Mouse (Mus musculus) hindbrain, embryonic 16.5 days (tissue): Measurements from ENCODE around the gene Krt31. TPM values are rescaled to one million over a fixed set of nuclear protein-coding genes. Genes with fewer than 3 reads are reported as not detected.

ENCODE experiments used
- ATAC-seq: fragments of 200-750 bp; cut with Nextera tagmentation; 2 replicates; pipeline ENCODE4 v1.8.0; 2017; ENCODE audit warnings: moderate TSS enrichment, moderate library complexity
- H3K27ac ChIP-seq: fragments of 300-500 bp; sonication (generic); 2 replicates; pipeline ENCODE4 v1.5.1; 2014; ENCODE audit warnings: low read depth, mild to moderate bottlenecking, control low read depth, low read length, moderate library complexity
- H3K27me3 ChIP-seq: fragments of 300-500 bp; sonication (generic); replicated peaks from 2 replicates; pipeline ENCODE4 v1.6.1; 2014; ENCODE audit warnings: low read length; ENCODE audit not compliant: control insufficient read depth, insufficient read depth
- H3K36me3 ChIP-seq: fragments of 300-500 bp; sonication (generic); 2 replicates; pipeline ENCODE4 v1.6.1; 2014; ENCODE audit warnings: mild to moderate bottlenecking, low read length, moderate library complexity, mixed read lengths; ENCODE audit not compliant: control insufficient read depth, insufficient read depth
- H3K4me1 ChIP-seq: fragments of 300-500 bp; sonication (generic); 2 replicates; pipeline ENCODE4 v1.6.1; 2014; ENCODE audit warnings: low read depth, low read length; ENCODE audit not compliant: control insufficient read depth, insufficient read depth
- H3K4me2 ChIP-seq: fragments of 300-500 bp; sonication (generic); 2 replicates; pipeline ENCODE4 v1.6.1; 2014; ENCODE audit warnings: mild to moderate bottlenecking, low read length, control low read depth, moderate library complexity
- H3K4me3 ChIP-seq: fragments of 300-500 bp; sonication (generic); 2 replicates; pipeline ENCODE4 v1.5.1; 2014; ENCODE audit warnings: mild to moderate bottlenecking, low read length, control low read depth, moderate library complexity
- H3K9ac ChIP-seq: fragments of 300-500 bp; sonication (generic); 2 replicates; pipeline ENCODE4 v1.6.1; 2014; ENCODE audit warnings: low read depth, mild to moderate bottlenecking, control low read depth, low read length, moderate library complexity
- H3K9me3 ChIP-seq: fragments of 300-500 bp; sonication (generic); 2 replicates; pipeline ENCODE4 v1.6.1; 2014; ENCODE audit warnings: mild to moderate bottlenecking, low read length, moderate library complexity; ENCODE audit not compliant: control insufficient read depth
- WGBS: fragments of 180-500 bp; shearing (Covaris S2); extraction: QIAGEN DNeasy Blood & Tissue Kit; methylation state at CpG from one replicate; pipeline ENCODE4 v1.1.7; 2014; 5-methylcytosine and 5-hydroxymethylcytosine counted together
- polyA plus RNA-seq: library from polyadenylated mRNA; unstranded; fragments of >200 nt; fragmentation: Nextera tagmentation; extraction: Ambion mirVana; gene quantifications from 2 replicates; pipeline ENCODE4 v1.2.1, GENCODE M21; 2015

Krt31 gene
- polyA plus RNA-seq, 1 experiment from 2014 or later = not detected

DNA sequence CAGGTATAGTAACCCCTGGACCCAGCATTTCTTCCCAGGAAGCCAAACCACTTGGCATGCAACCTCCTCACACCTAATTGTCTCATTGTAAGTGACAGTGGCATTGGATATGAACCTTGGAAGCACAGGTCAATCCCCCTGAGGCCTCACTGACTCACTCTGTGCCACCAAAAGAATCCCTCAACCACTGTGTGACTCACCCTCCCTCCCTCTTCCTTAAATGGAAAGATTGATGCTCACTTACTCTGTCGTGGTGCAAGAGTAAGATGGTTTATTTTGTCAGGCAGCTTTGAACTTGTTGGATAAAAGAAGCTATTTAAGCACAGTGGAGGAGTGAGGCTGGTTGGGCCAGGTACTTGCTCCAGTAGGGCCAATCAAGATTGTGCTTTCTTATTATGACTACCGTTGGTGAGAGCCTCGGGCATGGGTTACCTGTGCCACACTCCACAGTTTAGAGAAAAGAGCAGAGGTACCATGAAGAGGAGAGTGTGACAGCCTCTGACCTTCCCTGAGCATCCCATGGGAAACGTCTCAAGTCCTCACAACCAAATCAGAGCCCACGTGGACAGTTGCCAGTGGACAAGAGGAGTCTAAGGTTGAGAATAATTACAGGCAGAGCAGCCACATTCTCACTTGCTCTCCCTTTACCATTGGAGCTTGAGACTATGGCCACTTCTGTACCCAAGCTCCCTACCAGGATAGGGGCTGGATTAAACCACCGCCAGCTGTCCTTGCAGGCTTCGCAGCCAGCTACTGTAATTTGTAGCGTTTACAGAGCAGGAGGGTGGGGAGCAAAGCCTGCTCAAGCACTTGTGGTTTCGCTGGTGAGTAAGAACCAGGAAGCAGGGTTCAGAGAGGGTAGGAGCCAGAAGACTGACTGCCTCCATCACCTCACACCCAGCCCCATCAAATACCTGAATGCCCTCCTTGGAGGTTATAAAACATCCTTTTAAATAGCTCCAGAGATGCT lies 5.6 kb upstream of the Krt31 start:
- no peak for ATAC-seq

DNA sequence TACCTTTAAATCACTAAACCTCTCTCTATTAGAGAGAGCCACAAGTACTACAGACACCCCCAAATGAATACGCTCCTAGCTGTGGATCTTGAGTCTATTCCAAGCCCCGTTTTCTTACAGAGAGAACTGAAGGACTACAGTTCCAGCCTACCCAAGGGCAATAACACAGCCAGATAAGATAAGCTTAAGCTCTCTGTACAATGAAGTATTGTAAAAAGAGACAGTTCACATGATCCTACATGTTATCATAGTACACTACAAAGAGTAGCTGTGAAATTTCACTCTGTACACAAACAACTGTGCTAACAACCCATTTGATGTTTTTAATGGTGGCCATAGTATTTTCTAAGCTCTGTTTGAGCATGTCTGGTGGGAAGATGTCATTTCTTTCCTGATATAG lies 3.2 kb downstream of the Krt31 start:
- no peak overlapping the region for H3K9ac ChIP-seq
- WGBS = 87% methylated on average over 2 of the region's 2 CpGs
- no peak for ATAC-seq

More for the DNA sequence above, 5.6 kb upstream of the Krt31 start:
- no peaks in the 10 kb centered on the region for H3K4me1 ChIP-seq
- no peak overlapping the region for H3K27ac ChIP-seq
- H3K4me2 ChIP-seq = no peak overlapping the region
- no peaks in the 10 kb centered on the region for H3K9me3 ChIP-seq
- WGBS = 79% methylated on average over 9 of the region's 9 CpGs
- no peaks in the 10 kb centered on the region for H3K36me3 ChIP-seq
- no peak overlapping the region for H3K4me3 ChIP-seq
- H3K27me3 ChIP-seq = no peaks in the 10 kb centered on the region
- H3K9ac ChIP-seq = no peak overlapping the region

DNA sequence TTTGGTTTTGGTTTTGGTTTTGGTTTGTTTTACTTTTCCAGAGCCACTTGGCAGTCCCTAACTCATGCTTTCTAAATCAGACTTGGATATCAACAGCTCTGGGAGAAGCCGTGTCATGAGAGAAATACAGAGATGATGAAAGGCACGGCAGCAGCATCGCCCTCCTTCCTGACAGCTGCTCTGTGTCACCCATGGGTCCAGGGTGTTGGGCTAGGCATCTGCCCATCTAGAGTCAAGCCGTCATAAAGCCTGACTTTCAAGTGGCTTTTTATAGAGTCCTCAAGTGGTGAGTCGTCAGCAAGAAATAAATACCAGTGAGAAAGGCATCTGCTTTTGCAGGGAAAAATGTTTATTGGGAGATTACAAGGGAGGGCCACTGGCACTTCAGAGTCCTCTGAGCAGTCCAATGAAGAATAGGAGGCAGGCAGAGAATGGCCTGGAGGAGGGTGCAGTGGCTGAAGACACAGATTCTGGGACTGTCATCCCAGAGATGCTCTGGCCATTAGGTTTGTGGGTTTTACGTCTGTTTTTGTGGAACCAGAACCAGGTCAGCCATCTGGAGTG lies 4.0 kb downstream of the Krt31 start:
- Histone ChIP-seq H3K27me3 (no peaks in the 10 kb centered on the region), H3K9me3 (no peaks in the 10 kb centered on the region), H3K36me3 (no peaks in the 10 kb centered on the region), H3K27ac (no peak overlapping the region), H3K9ac (no peak overlapping the region), H3K4me2 (no peak overlapping the region), H3K4me3 (no peak overlapping the region), H3K4me1 (no peaks in the 10 kb centered on the region)
- no peak for ATAC-seq
- WGBS = 85% methylated on average over 6 of the region's 6 CpGs

More for the DNA sequence above, 3.2 kb downstream of the Krt31 start:
- H3K27ac ChIP-seq = no peak overlapping the region
- H3K4me3 ChIP-seq = no peak overlapping the region
- no peaks in the 10 kb centered on the region for H3K27me3 ChIP-seq
- H3K9me3 ChIP-seq = no peaks in the 10 kb centered on the region
- H3K4me2 ChIP-seq = no peak overlapping the region
- H3K36me3 ChIP-seq = no peaks in the 10 kb centered on the region
- no peaks in the 10 kb centered on the region for H3K4me1 ChIP-seq

DNA sequence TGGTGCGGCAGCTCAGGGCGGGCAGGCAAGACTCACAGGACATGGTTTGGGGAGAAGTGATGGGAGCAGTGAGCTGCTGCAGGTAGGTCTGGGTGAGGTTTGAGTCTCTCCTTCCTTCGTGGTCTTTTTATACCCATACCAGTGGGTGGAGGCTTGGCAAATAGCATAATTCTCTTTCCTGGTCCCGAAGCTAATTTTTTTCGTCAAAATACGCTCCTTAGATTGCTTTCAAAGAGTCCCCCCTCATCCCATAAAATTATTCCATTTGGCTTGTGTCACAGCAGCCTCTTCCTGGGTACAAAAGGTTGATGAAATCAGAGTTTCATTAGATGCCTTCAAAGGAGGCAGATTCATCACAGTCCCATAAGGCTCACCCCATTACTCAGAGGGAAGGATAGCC lies 8.9 kb downstream of the Krt31 start, which contains the start of gene Krt34:
TSS of gene Krt34 (minus strand) at position 101 of the 400 bp plus-strand sequence.
- no peak within 1 kb of the TSS for H3K9ac ChIP-seq
- no peaks in the 10 kb centered on the region for H3K9me3 ChIP-seq
- no peak within 1 kb of the TSS for H3K4me2 ChIP-seq
- no peaks in the 10 kb centered on the region for H3K36me3 ChIP-seq
- H3K4me1 ChIP-seq = no peaks in the 10 kb centered on the region
- H3K27ac ChIP-seq = no peak within 1 kb of the TSS
- H3K27me3 ChIP-seq = no peaks in the 10 kb centered on the region
- WGBS = 84% methylated on average over 6 of the region's 6 CpGs
- H3K4me3 ChIP-seq = no peak within 1 kb of the TSS
- no peak for ATAC-seq

DNA sequence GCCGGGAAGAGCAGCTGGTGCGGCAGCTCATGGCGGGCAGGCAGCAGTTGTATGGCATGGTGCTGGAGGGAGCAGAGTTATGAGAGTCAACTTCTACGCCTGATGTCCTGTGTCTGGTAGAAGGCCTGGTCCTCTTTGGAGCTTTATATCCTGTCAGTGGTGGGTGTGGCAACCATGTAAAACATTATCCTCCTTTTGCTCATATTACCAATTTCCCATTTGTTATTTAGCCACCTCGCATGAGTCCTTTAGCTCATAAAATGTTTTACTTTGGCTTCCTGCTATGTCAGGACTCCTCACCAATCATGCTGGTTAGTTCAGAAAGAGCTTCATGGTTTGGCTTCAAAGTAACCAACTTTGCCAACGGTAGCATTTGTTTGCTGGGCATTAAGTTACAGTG lies 20.6 kb downstream of the Krt31 start, which contains the start of gene Krt33b:
TSS of gene Krt33b (minus strand) at position 101 of the 400 bp plus-strand sequence.
- Histone ChIP-seq H3K4me2 (no peak within 1 kb of the TSS), H3K36me3 (no peaks in the 10 kb centered on the region), H3K9me3 (no peaks in the 10 kb centered on the region), H3K27me3 (no peaks in the 10 kb centered on the region), H3K4me1 (no peaks in the 10 kb centered on the region), H3K4me3 (no peak within 1 kb of the TSS), H3K9ac (no peak within 1 kb of the TSS), H3K27ac (no peak within 1 kb of the TSS)
- 89% methylated on average over 6 of the region's 6 CpGs for WGBS
- no peak for ATAC-seq

DNA sequence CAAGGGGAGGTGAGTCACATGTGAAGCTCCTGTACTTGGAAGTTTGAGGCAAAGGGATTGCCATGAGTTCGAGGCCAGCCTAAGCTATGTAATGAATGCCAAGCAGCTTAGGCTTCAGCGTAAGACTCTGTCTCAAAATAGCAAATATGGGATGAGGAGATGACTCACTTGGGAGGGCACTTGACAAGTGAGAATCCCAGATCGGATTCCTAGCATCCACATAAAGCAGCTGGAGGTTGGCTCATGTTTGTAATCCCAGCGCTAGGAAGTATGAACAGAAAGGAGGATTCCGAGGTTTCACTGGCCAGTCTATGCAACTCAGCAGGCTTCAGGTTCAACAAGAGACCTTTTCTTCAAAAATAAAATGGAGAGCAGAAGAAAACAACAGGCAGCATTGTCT lies 28.9 kb downstream of the Krt31 start:
- H3K36me3 ChIP-seq = no peaks in the 10 kb centered on the region
- H3K9me3 ChIP-seq = no peaks in the 10 kb centered on the region
- WGBS = 85% methylated on average over 5 of the region's 5 CpGs
- no peak for ATAC-seq
- H3K4me2 ChIP-seq = no peak overlapping the region
- H3K9ac ChIP-seq = no peak overlapping the region
- H3K27ac ChIP-seq = no peak overlapping the region
- H3K27me3 ChIP-seq = no peaks in the 10 kb centered on the region
- H3K4me3 ChIP-seq = no peak overlapping the region
- no peaks in the 10 kb centered on the region for H3K4me1 ChIP-seq

DNA sequence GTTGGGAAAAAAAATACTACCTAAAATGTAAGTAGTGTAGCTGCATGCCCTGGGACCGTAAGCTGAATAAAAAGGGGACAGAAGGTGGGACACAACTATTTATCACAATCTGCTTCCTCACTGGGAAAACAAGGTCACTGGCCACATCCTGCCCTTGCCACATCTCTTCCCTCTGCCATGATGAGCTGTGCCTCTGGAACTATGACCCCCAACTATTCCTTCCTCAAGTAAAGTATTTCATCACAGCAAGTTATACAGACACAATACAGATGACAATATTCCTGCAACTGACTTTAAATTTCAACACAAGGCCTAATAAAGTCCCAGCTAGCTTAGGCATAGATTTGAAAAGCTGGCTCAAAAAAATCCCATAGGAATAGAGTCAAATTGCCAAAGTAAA lies 30.9 kb downstream of the Krt31 start:
- Histone ChIP-seq H3K27ac (no peak overlapping the region), H3K36me3 (no peaks in the 10 kb centered on the region), H3K4me2 (no peak overlapping the region), H3K4me1 (no peaks in the 10 kb centered on the region), H3K27me3 (no peaks in the 10 kb centered on the region), H3K9ac (no peak overlapping the region), H3K4me3 (no peak overlapping the region), H3K9me3 (no peaks in the 10 kb centered on the region)
- ATAC-seq = no peak
- 85% methylated on average over 1 of the region's 1 CpGs for WGBS

DNA sequence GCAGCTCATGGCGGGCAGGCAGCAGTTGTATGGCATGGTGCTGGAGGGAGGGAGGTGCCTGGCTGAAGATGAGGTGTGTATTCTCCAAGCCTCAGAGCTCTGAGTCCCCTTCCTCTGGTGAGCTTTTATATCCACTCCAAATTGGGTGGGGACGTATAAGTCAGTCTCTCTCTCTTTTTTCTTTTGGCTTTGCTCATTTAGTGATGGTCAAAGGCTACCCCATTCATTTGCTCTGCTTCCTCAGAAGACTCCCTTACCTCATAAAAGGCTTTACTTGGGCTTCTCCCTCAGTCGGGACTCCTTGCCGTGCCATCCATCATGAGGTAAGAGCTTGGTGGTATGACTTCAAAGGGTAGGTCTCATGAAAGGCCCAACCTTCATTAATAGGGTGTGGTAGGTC lies 34.2 kb downstream of the Krt31 start, which contains the start of gene Krt33a:
TSS of gene Krt33a (minus strand) at position 101 of the 400 bp plus-strand sequence.
- Histone ChIP-seq H3K4me2 (no peak within 1 kb of the TSS), H3K9ac (no peak within 1 kb of the TSS), H3K36me3 (no peaks in the 10 kb centered on the region), H3K4me1 (no peaks in the 10 kb centered on the region), H3K27me3 (no peaks in the 10 kb centered on the region), H3K27ac (no peak within 1 kb of the TSS), H3K4me3 (no peak within 1 kb of the TSS), H3K9me3 (no peaks in the 10 kb centered on the region)
- WGBS = 85% methylated on average over 4 of the region's 4 CpGs
- no peak for ATAC-seq

DNA sequence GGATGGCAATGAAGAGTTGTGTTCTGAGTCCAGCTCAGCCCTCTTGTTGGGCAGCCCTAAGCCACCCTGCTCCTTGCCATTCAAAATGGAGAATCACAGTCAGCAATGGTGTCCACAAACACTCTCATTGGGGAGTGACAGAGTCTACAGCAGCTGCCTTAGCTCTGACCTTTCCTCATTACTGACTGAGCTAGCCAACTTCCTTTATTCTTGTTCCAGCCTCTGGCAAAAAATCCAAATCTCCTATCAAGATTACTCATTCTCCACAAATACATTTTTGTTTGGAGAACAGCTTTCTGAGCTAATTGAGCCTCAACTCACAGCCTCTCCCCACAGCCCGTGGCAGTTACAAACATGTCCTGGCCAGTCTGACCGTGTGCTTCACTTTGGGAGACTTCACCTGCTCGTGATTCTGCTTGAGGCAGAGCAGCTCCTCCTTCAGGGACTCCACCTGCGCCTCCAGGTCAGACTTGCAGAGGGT lies 36.6 kb downstream of the Krt31 start:
- no peaks in the 10 kb centered on the region for H3K4me1 ChIP-seq
- H3K9me3 ChIP-seq = no peaks in the 10 kb centered on the region
- no peaks in the 10 kb centered on the region for H3K36me3 ChIP-seq
- no peak overlapping the region for H3K4me2 ChIP-seq
- WGBS = 81% methylated on average over 4 of the region's 4 CpGs
- no peaks in the 10 kb centered on the region for H3K27me3 ChIP-seq
- H3K4me3 ChIP-seq = no peak overlapping the region
- H3K9ac ChIP-seq = no peak overlapping the region
- no peak for ATAC-seq
- no peak overlapping the region for H3K27ac ChIP-seq
